In genomic region chr19:56201007-56201682, GRCm38 (mm10) we compare ENCODE assay signal across 11 mouse cellular contexts.
DNase-seq lines count a peak whose midpoint lies in the region; ATAC-seq and TF ChIP-seq lines count a peak whose summit lies in the region.
"Had no signal": no experiment of that assay in that cellular context is flagged by ENCODE, and none has a peak within 500 bp of the region (broad histone marks: within the 10 kb centered on the region; RNA-seq: fewer than 3 reads in every experiment).

No protein-coding gene starts in this region.

- ATAC-seq in intestine, postnatal 0 days: no peak
- ATAC-seq in intestine, embryonic 16.5 days: no peak

- H3K27me3 ChIP-seq in intestine, postnatal 0 days (replicated peaks; ENCODE audit: control insufficient read depth, insufficient read depth, low read length): no peaks in the 10 kb centered on the region
- H3K27me3 ChIP-seq in intestine, embryonic 16.5 days (replicated peaks; ENCODE audit: control insufficient read depth, insufficient read depth, low read length): no peaks in the 10 kb centered on the region
- H3K27me3 ChIP-seq: heart, embryonic 15.5 days had no signal

- no peaks in the 10 kb centered on the region for H3K9me3 ChIP-seq in intestine, postnatal 0 days (ENCODE audit: control insufficient read depth)
- no peaks in the 10 kb centered on the region for H3K9me3 ChIP-seq in intestine, embryonic 16.5 days (ENCODE audit: control insufficient read depth, low read length)
- H3K9me3 ChIP-seq: heart, embryonic 15.5 days had no signal

- no peak overlapping the region for H3K27ac ChIP-seq in intestine, postnatal 0 days (ENCODE audit: low read depth, low read length)
- H3K27ac ChIP-seq in intestine, embryonic 16.5 days (ENCODE audit: low read length): no peak overlapping the region
- H3K27ac ChIP-seq: heart, embryonic 15.5 days; macrophage had no signal

- H3K4me1 ChIP-seq in intestine, postnatal 0 days (replicated peaks; ENCODE audit: control insufficient read depth, insufficient read depth, low read length): no peaks in the 10 kb centered on the region
- H3K4me1 ChIP-seq in intestine, embryonic 16.5 days (ENCODE audit: control insufficient read depth, insufficient read depth, low read length): peaks cover 2% of the 10 kb centered on the region; the same call in 1 of the 2 replicates
- H3K4me1 ChIP-seq: heart, embryonic 15.5 days had no signal

- peak; percentile 3 to 11 for DNase-seq in CD8-positive naive resting alpha-beta T cell, adult 2 months (ENCODE audit: low read depth in 2 of 2, low spot score in 2 of 2)
- peak; percentile 17 for DNase-seq in T-cell, adult 2 months (ENCODE audit: low spot score)
- peak; percentile 37 for DNase-seq in lung, postnatal 36 days
- no peak for DNase-seq in heart, adult 18-20 months
- DNase-seq in right cerebral cortex, postnatal 4 days: no peak
- DNase-seq in heart, adult 9 months (ENCODE audit: low spot score in 2 of 2): no peak
- DNase-seq: cerebellum, adult 9-11 months had no signal

- no peak overlapping the region for H3K4me3 ChIP-seq in intestine, postnatal 0 days (ENCODE audit: low read depth, low read length)
- H3K4me3 ChIP-seq in intestine, embryonic 16.5 days (ENCODE audit: low read length): no peak overlapping the region
- H3K4me3 ChIP-seq: heart, embryonic 15.5 days had no signal

- H3K9ac ChIP-seq in intestine, postnatal 0 days (ENCODE audit: low read depth, low read length): no peak overlapping the region
- H3K9ac ChIP-seq in intestine, embryonic 16.5 days (ENCODE audit: low read depth, low read length): no peak overlapping the region
- H3K9ac ChIP-seq: heart, embryonic 15.5 days had no signal

- H3K4me2 ChIP-seq in intestine, postnatal 0 days (replicated peaks; ENCODE audit: low read depth): no peak overlapping the region
- no peak overlapping the region for H3K4me2 ChIP-seq in intestine, embryonic 16.5 days (ENCODE audit: low read depth, low read length)
- H3K4me2 ChIP-seq: heart, embryonic 15.5 days had no signal

- H3K36me3 ChIP-seq in intestine, postnatal 0 days (ENCODE audit: control insufficient read depth, insufficient read depth): no peaks in the 10 kb centered on the region
- no peaks in the 10 kb centered on the region for H3K36me3 ChIP-seq in intestine, embryonic 16.5 days (ENCODE audit: control insufficient read depth, insufficient read depth, low read length)
- H3K36me3 ChIP-seq: heart, embryonic 15.5 days had no signal

- 84% methylated on average over 9 of the region's 9 CpGs for WGBS in intestine, postnatal 0 days
- WGBS in intestine, embryonic 16.5 days: 79% methylated on average over 9 of the region's 9 CpGs

- peak; percentile 74 for TF ChIP-seq CTCF in intestine, postnatal 0 days (IDR thresholded peaks at IDR 0.05; ENCODE audit: low read depth)

Comparison
In these comparisons a context has a peak if more than half of its experiments do, and no peak if none do; other contexts are left out.
1. DNase-seq: peak in CD8-positive naive resting alpha-beta T cell, adult 2 months (2 of 2), T-cell, adult 2 months (single experiment) and lung, postnatal 36 days (single experiment); none in heart, adult 18-20 months (0 of 2), right cerebral cortex, postnatal 4 days (single experiment) and heart, adult 9 months (0 of 2).